Mouse (Mus musculus): ENCODE measurements at regions not wholly inside any gene's neighbourhood (a gene's known extent, or its start where the extent isn't known, plus 50 kb on each side); places are given as distances from the start of the nearest gene placed in this dataset.

DNA sequence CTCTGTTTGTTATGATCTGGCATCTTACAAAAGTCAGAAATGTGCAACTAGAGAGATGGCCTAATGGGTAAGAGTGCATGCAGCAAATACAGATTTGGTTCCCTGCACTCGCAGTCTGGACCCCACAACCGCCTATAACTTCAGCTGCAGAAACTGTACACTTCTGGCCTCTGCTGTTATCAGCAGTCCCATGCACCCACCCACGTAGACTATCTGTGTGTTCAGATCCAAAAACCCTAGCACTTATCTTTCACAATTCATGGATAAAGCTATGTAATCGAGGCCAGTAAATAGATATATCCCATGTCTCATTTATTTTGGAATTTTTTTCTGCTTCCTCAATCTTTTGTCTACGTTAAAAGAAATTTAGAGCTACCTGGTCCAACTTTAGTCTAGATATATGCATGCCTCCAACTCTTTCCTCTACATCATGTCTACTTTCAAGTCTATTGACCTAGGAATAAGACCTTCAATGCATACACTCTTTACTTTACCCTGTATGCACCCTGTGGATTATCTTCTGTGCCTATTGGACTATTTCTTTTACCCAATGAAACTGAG, 95.0 kb upstream of the Gorab start:
- Histone ChIP-seq H3K4me1 (ENCODE audit: control insufficient read depth, insufficient read depth, insufficient read length, low read length) (no peaks in the 10 kb centered on the region), H3K27ac (replicated peaks; ENCODE audit: low read depth, low read length) (no peak overlapping the region), H3K4me3 (ENCODE audit: insufficient read depth, low read depth, low read length) (no peak overlapping the region)

DNA sequence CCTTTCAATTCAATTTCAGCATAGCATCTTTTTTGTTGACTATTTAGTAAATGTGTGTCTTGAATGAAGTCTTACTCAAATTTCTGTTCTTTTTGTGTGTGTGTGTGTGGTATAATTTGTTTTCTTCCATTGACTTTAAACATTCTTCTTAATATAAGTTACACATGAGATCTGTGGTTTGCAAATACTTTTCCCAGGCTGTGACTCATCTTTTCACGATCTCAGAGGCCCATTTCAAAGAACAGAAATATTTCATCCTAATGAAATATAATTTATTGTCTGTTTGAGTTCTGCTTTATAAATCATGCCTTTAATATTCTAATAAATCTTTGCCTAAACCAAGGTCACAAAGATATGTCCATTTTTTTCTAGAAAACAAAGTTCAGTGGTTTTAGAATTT, 92.9 kb upstream of the Gorab start:
- no peak overlapping the region for H3K27ac ChIP-seq (replicated peaks; ENCODE audit: low read depth, low read length)
- no peak overlapping the region for H3K4me3 ChIP-seq (ENCODE audit: insufficient read depth, low read depth, low read length)
- no peaks in the 10 kb centered on the region for H3K4me1 ChIP-seq (ENCODE audit: control insufficient read depth, insufficient read depth, insufficient read length, low read length)

DNA sequence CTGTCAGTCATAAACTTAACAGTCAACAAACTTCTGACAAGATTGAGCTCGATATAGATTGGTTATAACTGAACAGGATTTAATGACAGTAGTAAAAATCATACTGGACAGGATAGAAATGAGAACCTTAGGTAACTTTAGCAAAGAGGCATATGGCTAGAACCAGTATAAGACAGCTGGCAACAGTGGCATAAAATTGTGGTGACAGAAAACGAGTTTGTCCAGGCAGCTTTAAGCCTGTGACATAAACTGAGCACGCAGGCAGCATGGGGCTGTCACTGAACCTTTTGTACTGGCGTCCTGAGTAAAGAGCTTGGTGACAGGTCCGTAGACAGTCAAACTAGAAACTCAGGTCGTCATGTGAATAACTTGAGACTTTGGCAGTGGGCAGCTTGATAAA, 85.1 kb upstream of the Gorab start:
- Histone ChIP-seq H3K27ac (replicated peaks; ENCODE audit: low read depth, low read length) (no peak overlapping the region), H3K4me3 (ENCODE audit: insufficient read depth, low read depth, low read length) (no peak overlapping the region), H3K4me1 (ENCODE audit: control insufficient read depth, insufficient read depth, insufficient read length, low read length) (no peaks in the 10 kb centered on the region)

- Histone ChIP-seq H3K4me3 (ENCODE audit: insufficient read depth, low read depth, low read length) (no peak overlapping the region), H3K27ac (replicated peaks; ENCODE audit: low read depth, low read length) (no peak overlapping the region), H3K4me1 (ENCODE audit: control insufficient read depth, insufficient read depth, insufficient read length, low read length) (no peaks in the 10 kb centered on the region)
Measured at GRCm38 (mm10) chr1:163488109-163488508, 84.6 kb upstream of the Gorab start.

DNA sequence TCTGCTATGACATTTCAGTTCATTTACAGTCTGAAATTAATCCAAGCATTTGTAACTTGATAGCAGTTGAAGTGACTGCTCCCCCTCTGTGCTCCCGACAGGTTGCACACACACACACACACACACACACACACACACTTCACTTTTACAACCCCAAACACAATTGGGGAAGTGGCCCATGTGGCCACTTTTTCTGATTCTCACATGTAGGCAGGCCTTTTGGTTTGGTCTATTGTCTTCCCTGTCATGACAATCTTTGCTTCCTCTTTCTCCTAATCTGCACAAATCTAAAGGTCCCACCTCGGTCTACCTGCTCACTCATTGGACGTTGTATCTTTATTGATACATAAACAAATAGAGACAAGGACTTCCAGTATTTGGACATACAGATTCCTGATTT, 79.6 kb upstream of the Gorab start:
- no peaks in the 10 kb centered on the region for H3K4me1 ChIP-seq (ENCODE audit: control insufficient read depth, insufficient read depth, insufficient read length, low read length)
- no peak overlapping the region for H3K4me3 ChIP-seq (ENCODE audit: insufficient read depth, low read depth, low read length)
- no peak overlapping the region for H3K27ac ChIP-seq (replicated peaks; ENCODE audit: low read depth, low read length)

DNA sequence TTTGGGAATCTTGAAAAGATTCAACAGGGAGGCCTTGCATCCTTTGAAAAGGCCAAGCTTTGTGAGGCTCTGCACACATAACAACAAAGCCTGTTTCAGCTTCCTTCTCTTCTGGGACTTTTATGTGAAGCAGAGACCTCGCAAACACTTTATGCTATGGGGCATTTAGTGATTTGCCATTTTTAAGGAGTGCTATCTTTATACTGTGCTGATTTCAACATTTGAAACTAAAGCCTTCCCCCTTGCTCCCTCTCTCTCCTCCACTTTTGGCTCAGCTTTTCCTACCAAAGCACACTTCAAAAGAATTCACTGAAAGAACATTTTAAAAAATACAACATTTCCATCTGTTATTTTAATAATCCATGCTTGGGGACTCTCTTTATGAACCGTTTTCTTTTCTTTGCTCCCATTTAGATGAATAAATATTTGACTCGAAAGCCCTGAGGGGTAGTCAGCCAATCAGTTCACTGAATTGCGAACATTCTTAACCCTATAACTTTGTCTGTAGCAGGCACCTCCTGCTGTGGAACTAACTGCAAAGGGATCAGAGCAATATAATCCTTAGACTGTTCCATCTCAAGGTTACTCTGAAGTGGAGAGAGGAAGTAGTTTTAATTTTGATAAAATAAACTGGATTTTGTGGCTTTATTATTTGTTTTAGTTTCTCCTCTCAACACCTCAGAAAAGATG, 74.2 kb upstream of the Gorab start:
- Histone ChIP-seq H3K4me3 (ENCODE audit: insufficient read depth, low read depth, low read length) (no peak overlapping the region), H3K27ac (replicated peaks; ENCODE audit: low read depth, low read length) (no peak overlapping the region), H3K4me1 (ENCODE audit: control insufficient read depth, insufficient read depth, insufficient read length, low read length) (no peaks in the 10 kb centered on the region)

DNA sequence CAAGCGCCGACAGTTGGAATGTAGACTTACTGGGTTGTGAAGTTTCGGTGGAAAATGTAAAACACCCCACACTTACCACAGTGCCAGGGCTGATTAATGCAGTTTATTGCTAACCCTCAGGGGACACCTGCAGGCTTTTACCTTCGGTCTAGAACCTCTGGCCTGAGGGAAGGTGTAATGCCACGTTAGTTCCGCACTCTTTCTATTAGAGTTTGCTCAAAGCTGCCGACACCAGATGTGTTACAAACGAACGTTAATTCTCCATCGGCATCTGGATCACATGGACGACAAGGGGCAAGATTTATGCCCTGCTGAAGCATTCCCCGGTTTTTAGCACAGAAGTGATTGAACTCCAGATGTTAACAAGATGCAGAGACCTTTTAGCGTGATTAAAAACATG, 57.7 kb upstream of the Gorab start:
- Histone ChIP-seq H3K27ac (replicated peaks; ENCODE audit: low read depth, low read length) (no peak overlapping the region), H3K4me1 (ENCODE audit: control insufficient read depth, insufficient read depth, insufficient read length, low read length) (no peaks in the 10 kb centered on the region), H3K4me3 (ENCODE audit: insufficient read depth, low read depth, low read length) (no peak overlapping the region)

- Histone ChIP-seq H3K4me1 (ENCODE audit: control insufficient read depth, insufficient read depth, insufficient read length, low read length) (no peaks in the 10 kb centered on the region), H3K4me3 (ENCODE audit: insufficient read depth, low read depth, low read length) (no peak overlapping the region), H3K27ac (replicated peaks; ENCODE audit: low read depth, low read length) (no peak overlapping the region)
Measured at GRCm38 (mm10) chr1:163456366-163456765, 52.9 kb upstream of the Gorab start.

Measured in brown adipose tissue, adult 24 weeks (tissue).